Mouse (Mus musculus): ENCODE measurements around the gene Slamf8. TPM values are rescaled to one million over a fixed set of nuclear protein-coding genes. Genes with fewer than 3 reads are reported as not detected.

Gene Slamf8
- not detected in 2 replicates for polyA plus RNA-seq (2015; fragmentation: Nextera tagmentation; extraction: Ambion mirVana)

GRCm38 (mm10) chr1:172590385-172590784 is at the start of gene Slamf8:
TSS of gene Slamf8 (minus strand) at chr1:172590568.

GRCm38 (mm10) chr1:172632451-172633326 is 42.3 kb upstream of the Slamf8 start, which contains the start of gene Dusp23:
TSS of gene Dusp23 (minus strand) at chr1:172632962.

GRCm38 (mm10) chr1:172602326-172602725 is 12.0 kb upstream of the Slamf8 start, which contains the start of gene Fcrl6:
TSS of gene Fcrl6 (minus strand) at chr1:172602551.

DNA sequence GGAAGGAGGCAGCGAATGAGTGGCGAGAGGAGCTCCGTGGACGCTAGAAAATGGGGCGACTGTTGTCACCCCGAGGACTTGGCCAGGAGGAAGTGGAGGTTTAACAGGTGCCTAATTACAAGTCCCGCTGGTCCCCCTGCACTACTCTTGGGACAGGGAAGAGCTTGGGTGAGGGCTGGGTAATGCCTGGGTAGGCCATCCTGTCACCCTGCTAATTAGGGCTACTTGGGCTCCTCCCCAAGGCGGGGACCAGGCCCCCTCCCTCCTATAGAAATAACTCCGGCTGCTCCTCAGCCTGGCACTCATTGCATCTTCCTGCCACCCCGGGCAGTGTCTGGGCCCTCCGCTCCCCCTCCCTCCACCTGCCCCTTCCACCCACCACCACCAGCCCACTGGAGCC is 34.7 kb downstream of the Slamf8 start, which contains the start of gene Vsig8:
Gene Vsig8 (plus strand): TSS at position 301 of the 400 bp plus-strand sequence.

Other genes with a start within 250 kb of the Slamf8 start
- gene Kcnj10, start 249.4 kb downstream of the Slamf8 start, polyA plus RNA-seq (2015; fragmentation: Nextera tagmentation; extraction: Ambion mirVana) = 0.02 TPM in 2 replicates
- gene Pigm, start 214.0 kb downstream of the Slamf8 start, polyA plus RNA-seq (2015; fragmentation: Nextera tagmentation; extraction: Ambion mirVana) = 3.4 and 4.0 TPM in 2 replicates
- 3.1 and 3.5 TPM in 2 replicates for gene Slamf9, start 115.2 kb downstream of the Slamf8 start, polyA plus RNA-seq (2015; fragmentation: Nextera tagmentation; extraction: Ambion mirVana)
- 6.4 and 6.9 TPM in 2 replicates for gene Igsf9, start 108.8 kb downstream of the Slamf8 start, polyA plus RNA-seq (2015; fragmentation: Nextera tagmentation; extraction: Ambion mirVana)
- 346 and 384 TPM in 2 replicates for gene Tagln2, start 90.5 kb downstream of the Slamf8 start, polyA plus RNA-seq (2015; fragmentation: Nextera tagmentation; extraction: Ambion mirVana)
- 1.4 and 2.3 TPM in 2 replicates for gene Cfap45, start 69.8 kb downstream of the Slamf8 start, polyA plus RNA-seq (2015; fragmentation: Nextera tagmentation; extraction: Ambion mirVana)
- 0.34 and 0.43 TPM in 2 replicates for gene Vsig8, start 34.6 kb downstream of the Slamf8 start, polyA plus RNA-seq (2015; fragmentation: Nextera tagmentation; extraction: Ambion mirVana)
- not detected in 2 replicates for gene Fcrl6, start 12.0 kb upstream of the Slamf8 start, polyA plus RNA-seq (2015; fragmentation: Nextera tagmentation; extraction: Ambion mirVana)
- 12.8 and 16.1 TPM in 2 replicates for gene Dusp23, start 42.4 kb upstream of the Slamf8 start, polyA plus RNA-seq (2015; fragmentation: Nextera tagmentation; extraction: Ambion mirVana)
- 0.26 TPM in 1 of 2 replicates, not detected in the other for gene Crp, start 107.5 kb upstream of the Slamf8 start, polyA plus RNA-seq (2015; fragmentation: Nextera tagmentation; extraction: Ambion mirVana)

Data from urinary bladder, postnatal 0 days (tissue).